Mouse (Mus musculus) CD4-positive, CD25-positive, alpha-beta regulatory T cell, adult 4 months (primary cell): Measurements from ENCODE around the gene Fam50b. TPM values are rescaled to one million over a fixed set of nuclear protein-coding genes. Genes with fewer than 3 reads are reported as not detected.

Experiments used
- ATAC-seq: one replicate; pipeline ENCODE4 v1.8.0; 2017
- polyA plus RNA-seq, 2 experiments: library from polyadenylated mRNA; unstranded; fragments of 100-300 nt; shearing (Covaris generic); gene quantifications; one replicate each; pipeline ENCODE4 v1.2.1; 2017

Fam50b gene
- polyA plus RNA-seq, 2 experiments from 2014 or later = not detected

GRCm38 (mm10) chr13:34739071-34739470 lies 4.4 kb downstream of the Fam50b start:
- no peak for ATAC-seq

DNA sequence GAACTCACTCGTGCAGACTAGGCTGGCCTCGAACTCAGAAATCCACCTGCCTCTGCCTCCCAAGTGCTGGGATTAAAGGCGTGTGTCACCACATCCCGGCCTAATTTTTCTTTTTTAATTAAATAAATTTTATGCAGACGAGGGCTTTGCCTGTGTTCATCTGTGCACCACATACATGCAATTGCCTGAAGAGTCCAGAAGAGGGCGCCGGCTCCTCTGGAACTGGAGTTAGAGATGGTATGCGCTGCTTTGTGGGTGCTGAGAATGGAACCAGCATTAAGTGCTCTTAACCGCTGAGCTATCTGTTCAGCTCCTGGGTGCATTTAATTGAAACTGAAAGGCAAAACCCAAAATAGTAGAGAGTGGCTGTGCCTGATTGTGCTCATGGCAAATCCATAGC lies 6.6 kb downstream of the Fam50b start:
- no peak for ATAC-seq

DNA sequence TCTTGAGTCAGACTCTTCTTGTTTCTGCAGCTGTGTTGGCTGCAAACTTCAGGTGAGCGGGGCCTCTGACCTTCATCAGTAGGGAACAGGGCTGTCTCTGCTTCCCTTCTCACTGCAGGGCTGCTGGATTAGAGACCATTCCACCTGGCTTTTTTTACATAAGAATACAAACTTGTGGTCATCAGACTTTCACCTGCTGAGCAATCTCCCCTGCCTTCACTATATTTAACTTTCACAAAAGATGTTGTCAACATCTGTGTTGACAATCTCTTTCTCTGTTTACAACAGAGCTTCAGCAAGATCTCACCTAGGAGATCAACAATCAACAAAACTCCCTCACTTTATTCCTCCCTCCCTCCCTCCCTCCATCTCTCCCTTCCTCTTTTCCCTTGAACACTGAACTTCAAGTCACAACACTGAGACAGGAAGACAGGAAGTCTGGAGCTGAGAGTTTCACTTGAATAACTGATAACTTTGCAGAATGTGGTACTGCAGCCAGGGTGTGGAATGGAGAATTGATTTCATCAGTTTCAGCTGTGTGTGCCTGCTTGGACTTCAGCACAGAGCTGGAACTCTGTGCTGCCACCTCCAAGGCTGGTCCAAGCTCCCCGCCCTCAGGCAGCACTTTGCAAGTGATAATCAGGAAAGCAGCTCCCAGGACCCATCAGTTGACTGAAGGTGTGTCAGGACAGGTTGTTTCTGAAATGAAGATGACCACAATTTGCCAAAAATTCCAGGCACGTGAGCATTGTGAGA lies 7.3 kb downstream of the Fam50b start:
- no peak for ATAC-seq

- no peak for ATAC-seq
Observed at GRCm38 (mm10) chr13:34746811-34747210, 12.2 kb downstream of the Fam50b start.

DNA sequence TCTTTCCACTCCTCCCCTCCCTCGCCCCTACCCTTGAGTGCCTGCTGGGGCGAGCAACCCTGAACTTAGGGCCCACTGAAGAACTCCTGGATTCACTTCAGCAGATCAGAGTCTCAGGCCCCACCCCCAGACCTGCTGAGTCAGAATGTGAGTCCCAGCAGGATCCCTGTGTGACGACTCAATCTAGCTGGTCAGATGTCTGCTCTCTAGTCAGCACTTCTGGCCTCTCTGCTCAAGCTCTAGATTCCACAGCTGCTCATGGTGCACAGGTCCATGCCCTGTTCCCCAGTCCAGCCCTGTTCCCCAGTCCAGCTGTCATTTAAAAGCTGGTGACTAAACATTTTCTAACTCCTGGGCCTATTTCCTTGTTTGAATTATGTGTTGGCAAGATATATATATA lies 13.9 kb downstream of the Fam50b start:
- no peak for ATAC-seq

GRCm38 (mm10) chr13:34759202-34759601 lies 24.6 kb downstream of the Fam50b start:
- ATAC-seq = no peak

DNA sequence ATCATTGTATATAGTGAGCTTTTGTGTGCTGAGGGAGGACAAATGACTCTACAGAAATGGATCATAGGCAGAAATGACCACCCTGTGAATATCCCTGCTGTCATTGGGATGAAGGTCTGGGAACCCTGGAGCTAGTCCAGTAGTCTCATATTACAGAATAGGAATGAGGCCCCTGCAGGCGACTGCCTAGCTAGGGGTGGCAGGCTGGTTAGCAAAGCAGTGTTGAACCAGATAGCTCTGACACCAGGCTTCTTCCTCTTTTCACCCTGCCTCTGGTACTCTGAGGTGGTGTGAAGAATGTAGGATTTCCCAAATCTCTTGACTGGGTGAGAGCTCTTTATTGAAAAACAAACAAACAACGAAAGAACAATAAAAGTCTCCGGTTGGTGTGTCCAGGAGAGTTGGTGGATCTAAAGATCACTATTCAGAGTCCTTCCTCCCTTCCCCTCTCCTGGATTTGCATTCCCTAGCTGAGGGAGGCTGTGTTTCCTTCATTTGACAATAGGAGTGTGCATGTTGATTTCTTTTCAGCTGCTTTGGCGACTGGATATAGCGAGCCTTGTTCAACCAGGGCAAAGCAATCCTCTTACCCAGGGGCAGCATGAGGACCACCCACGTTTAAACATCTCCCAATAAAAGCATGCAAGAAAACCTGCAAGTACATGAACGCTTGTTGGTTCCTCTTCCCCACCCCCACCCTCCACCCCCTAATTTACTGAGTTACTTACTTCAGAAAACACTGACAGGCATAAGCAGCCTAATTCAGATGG lies 26.1 kb downstream of the Fam50b start:
- no peak for ATAC-seq

GRCm38 (mm10) chr13:34762136-34762535 lies 27.5 kb downstream of the Fam50b start:
- no peak for ATAC-seq

DNA sequence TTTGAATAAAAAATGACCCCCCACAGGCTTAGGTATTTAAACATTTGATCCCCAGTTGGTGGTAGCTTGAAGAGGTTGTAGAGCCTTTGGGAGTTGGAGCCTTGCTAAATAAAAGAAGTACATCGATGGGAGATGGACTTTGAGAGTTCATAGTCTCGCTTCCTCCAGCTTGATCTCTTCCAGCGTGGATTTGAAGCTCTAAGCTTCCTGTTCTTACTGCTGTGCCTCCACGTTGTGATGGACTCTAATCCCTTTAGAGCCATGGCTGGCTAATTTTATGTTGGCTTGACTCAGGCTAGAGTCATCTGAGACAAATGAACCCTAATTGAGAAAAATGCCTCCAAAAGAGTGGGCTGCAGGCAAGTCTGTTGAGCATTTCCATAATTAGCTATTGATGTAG lies 28.2 kb downstream of the Fam50b start:
- ATAC-seq = no peak

- ATAC-seq = no peak
Observed at GRCm38 (mm10) chr13:34765269-34765668, 30.6 kb downstream of the Fam50b start.

- no peak for ATAC-seq
Observed at GRCm38 (mm10) chr13:34766572-34766971, 31.9 kb downstream of the Fam50b start.

DNA sequence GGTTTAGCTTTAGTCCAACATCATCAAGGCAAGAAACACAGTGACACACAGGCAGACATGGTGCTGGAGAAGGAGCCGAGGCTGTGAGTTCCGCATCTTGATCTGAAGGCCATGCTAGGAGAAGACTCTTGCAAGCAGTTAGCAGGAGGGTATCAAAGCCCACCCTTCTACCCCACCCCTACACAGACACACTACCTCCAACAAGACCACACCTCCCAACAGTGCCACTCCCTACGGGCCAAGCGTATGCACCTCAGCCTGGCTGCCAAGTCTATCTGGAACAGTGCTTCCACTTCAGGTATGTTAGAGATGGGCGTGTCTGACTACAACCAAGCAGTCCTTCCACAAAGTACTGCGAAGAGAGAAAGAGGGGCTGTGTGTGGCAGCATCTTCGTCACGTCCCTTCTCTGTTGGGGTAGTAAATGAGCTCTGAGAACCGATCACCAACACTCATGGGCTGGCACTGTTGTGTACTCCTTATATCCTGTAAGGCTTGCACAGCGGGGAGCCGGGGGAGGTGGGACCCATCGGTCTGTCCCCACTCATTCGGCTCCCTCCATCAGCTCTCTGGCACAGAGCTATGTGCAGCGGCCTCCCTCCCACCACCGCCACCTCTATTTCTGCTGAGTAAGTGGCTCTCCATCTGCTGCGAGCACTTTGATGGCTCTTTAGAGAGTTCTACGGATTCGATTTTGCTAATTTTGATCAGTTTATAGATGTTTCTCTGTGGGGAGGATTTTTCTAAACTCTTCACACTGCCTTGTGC lies 33.1 kb downstream of the Fam50b start:
- ATAC-seq = no peak

DNA sequence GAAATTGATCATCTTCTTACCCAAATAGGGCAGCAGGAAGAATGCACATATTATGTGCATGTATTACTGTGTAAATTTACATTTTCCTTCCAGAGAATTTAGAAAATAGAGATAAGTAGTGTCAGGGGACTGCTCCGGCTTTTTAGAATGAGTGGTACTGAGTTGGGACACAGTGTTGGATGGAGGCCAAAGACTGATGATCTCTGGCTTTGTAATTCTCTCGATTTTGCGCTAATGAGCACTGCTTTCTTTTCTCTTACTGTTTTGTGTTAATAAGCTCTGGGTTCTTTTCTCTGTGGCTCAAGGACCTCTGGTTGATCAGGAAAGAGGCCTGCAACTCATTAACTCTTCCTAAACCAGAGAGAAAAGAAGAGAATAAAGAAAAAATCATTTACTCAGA lies 42.1 kb downstream of the Fam50b start:
- no peak for ATAC-seq

DNA sequence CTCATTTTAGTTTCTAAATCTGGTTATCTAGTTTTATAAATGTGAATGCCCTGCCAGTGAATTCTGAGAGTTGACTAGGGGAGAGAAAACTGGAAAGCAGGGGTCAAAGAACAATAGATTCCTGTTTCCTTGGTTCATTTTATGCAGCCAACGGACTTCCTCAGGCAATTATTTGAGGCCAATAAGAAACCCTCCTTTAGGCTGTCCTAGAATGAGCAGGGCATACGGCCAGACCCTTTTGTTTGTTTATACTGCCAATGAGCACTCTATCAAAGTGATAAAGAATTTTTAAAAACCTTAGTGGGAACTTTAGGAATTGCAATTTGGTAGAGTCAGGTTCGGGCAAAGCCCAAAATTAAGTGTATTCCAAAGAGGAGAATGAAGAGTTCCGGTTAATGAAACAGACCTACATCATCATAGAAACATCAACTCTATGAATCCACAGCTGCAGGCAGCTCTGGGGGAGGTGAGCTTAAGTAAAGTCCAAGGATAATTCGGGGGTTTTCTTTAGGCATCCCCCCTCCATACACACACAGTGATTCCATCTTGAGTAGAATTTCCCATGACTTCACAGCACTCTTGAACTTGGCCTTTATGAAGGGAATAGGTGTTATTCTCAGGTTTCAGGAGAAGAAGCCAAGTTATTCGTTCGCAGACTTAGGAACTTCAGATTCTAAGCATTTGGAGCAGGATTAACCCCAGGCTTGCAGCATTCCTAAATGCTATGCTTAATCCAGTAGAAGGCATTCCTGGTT lies 46.4 kb downstream of the Fam50b start:
- ATAC-seq = no peak

GRCm38 (mm10) chr13:34781611-34782009 lies 47.0 kb downstream of the Fam50b start:
- ATAC-seq = no peak

DNA sequence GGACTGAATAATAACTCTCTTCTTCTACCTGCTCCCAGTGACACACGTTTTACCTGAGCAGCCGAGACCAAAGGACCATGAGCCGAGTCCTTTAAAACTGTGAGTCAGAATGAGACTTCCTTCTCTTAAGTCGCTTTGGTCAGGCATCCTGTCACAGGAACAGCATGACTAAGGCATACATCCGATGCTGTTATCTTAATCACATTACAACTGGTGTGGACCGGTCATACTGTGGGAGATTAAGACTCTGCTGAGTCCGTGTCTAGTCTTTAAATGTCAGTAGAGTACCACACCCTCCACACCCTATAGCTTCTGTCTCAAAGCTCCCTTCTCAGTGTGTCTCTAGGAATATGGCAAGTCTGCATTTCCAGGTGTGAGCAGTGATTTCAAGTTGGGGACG lies 50.2 kb downstream of the Fam50b start:
- ATAC-seq = no peak

GRCm38 (mm10) chr13:34786634-34787033 lies 52.0 kb downstream of the Fam50b start:
- ATAC-seq = no peak

- ATAC-seq = no peak
Observed at GRCm38 (mm10) chr13:34787546-34787945, 52.9 kb downstream of the Fam50b start.

DNA sequence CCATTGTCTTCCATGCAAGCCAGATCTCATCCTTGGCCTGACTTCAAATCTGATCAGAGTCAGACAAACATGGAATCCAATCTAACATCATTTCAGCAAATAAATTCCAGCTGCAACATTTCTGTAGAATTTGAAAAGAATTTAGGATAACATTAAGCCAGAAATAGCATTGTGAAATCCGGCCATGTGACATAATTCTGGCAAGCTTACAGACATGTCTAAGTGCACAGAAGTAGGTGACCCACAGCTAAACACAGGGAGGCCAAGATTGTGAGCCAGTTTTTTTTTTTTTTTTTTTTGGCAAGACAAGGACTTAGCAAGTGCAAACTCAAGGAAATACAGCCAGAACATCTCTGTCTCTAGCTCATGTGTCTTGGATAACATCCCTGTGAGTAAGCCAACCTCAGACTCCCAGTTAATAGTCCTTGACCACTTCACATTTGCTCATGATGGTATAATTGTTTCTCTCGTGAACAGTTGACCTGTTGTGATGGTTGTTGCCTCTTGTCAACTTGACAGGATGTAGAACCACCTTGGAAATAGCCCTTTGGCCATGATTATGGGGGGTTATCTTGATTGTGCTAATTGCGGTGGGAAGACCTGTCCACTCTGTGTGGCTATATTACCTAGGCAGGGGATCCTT lies 54.6 kb downstream of the Fam50b start:
- no peak for ATAC-seq

GRCm38 (mm10) chr13:34793066-34793465 lies 58.4 kb downstream of the Fam50b start:
- ATAC-seq = no peak

DNA sequence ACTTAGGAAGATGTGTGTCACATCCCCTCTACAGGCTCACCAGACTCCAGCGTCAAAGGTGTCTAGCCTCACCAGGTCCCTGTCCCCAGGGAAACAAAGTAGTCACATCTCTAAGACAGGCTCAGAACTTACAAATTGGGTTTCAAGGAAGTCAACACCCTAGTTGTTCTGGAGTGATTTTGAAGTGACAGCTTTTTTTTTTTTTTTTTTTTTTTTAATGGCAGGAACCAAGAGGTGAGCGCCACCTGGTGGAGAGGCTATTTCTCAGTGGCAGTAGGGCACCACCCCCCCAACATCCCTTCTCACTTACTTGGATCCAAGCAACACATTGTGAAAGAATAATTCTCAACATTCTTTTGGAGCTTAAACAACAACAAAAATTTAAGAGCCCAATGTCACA lies 59.2 kb downstream of the Fam50b start:
- ATAC-seq = no peak

GRCm38 (mm10) chr13:34794426-34794825 lies 59.8 kb downstream of the Fam50b start:
- ATAC-seq = no peak
